Mouse (Mus musculus): ENCODE measurements around the gene Pnkp. TPM values are rescaled to one million over a fixed set of nuclear protein-coding genes. Genes with fewer than 3 reads are reported as not detected.

Gene Pnkp
- total RNA-seq, 4 experiments from 2014 or later = 21.2 to 23.9 (median 22.4) TPM

GRCm38 (mm10) chr7:44824872-44825271 is 32.1 kb upstream of the Pnkp start:
- DNase-seq (ENCODE audit: low spot score in 2 of 2) = peak; percentile 57 to 67

DNA sequence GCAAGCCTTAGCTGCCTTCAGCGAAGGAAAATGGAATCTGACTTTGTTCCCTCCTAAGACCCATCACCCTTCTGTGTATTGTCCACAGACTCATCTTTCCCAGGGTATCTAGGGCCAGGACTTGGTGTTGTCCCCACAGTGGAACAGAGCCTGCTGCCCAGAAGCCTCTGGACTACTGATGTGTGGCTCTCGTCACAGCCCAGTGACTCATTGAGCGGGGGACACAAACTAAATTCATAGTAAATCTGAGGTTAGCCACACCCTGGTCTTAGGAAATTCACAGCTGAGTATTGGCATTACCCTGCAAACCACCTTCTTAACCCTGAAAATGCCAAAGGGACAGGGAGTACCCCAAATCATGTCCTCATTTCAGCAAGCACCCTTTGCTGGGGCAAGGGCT is 30.2 kb upstream of the Pnkp start:
- DNase-seq (ENCODE audit: low spot score in 2 of 2) = no peak

DNA sequence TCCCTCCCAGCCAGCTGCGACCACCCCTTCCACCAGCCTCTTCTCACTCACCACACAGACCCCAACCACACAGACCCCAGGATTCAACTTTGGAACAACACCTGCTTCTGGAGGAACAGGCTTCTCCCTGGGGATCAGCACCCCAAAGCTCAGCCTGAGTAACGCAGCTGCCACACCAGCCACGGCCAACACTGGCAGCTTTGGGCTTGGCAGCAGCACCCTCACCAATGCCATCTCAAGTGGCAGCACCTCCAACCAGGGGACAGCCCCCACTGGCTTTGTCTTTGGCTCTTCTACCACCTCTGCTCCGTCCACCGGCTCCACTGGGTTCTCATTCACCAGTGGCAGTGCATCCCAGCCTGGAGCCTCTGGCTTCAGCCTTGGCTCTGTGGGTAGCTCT is 28.2 kb upstream of the Pnkp start:
- no peak for DNase-seq (ENCODE audit: low spot score in 2 of 2)

DNA sequence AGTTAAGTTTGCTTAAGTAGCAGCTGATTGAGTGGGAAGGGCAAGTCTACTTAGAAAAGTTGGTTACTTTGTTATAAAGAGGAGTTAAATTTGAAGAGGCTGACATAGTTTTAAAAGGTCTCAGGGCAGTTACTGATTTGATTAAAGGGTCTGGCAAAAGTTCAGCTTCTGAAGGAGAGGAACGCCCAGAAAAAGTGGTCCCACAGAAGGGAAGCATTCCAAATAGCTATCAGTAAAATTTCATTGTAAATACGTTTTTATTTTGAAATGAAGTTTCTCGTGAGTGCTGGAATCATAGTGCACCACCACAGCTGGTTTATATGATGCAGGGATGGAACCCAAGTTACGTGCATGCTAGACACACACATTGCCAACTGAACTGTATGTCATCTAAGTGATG is 24.2 kb upstream of the Pnkp start:
- no peak for DNase-seq (ENCODE audit: low spot score in 2 of 2)

GRCm38 (mm10) chr7:44835373-44836015 is 21.4 kb upstream of the Pnkp start:
- DNase-seq (ENCODE audit: low spot score in 2 of 2) = no peak

DNA sequence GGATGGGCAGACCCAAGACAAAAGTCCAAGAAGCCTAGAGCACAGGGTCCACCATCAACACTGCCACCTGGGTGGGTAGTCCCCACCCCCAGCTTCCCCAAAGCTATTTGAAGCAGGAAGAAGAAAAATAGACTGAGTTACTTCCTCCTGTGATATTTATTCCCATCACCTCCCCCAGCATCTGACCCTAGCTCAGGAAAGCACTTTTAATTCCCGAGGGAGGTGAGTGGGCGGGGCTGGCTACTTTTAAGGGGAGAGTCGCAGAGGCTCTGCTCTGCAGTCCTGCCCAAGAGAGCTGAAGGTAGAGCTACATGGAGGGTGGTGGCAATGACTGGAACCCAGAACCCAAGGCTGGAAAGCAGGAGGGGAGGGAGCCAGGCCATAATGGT is 20.9 kb upstream of the Pnkp start:
- no peak for DNase-seq (ENCODE audit: low spot score in 2 of 2)

GRCm38 (mm10) chr7:44836423-44837053 is 20.4 kb upstream of the Pnkp start:
- DNase-seq (ENCODE audit: low spot score in 2 of 2) = peak; percentile 70 to 80

GRCm38 (mm10) chr7:44838073-44838472 is 18.9 kb upstream of the Pnkp start:
- DNase-seq (ENCODE audit: low spot score in 2 of 2) = no peak

DNA sequence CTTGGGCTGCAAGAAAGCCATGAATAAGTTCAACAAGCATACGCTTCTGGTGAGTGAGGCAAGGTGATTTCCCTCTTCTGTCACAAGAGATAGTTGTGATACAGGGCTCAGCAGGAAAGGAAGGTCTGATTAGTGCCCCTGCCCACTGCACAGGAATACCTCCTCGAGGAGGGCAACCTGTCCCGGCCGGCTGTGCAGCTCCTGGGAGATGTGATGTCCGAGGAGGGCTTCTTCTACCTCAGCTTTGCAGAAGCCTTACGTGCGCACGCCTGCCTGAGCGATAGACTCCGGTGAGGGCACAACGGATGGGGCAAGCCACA is 17.8 kb upstream of the Pnkp start:
- DNase-seq (ENCODE audit: low spot score in 2 of 2) = no peak

DNA sequence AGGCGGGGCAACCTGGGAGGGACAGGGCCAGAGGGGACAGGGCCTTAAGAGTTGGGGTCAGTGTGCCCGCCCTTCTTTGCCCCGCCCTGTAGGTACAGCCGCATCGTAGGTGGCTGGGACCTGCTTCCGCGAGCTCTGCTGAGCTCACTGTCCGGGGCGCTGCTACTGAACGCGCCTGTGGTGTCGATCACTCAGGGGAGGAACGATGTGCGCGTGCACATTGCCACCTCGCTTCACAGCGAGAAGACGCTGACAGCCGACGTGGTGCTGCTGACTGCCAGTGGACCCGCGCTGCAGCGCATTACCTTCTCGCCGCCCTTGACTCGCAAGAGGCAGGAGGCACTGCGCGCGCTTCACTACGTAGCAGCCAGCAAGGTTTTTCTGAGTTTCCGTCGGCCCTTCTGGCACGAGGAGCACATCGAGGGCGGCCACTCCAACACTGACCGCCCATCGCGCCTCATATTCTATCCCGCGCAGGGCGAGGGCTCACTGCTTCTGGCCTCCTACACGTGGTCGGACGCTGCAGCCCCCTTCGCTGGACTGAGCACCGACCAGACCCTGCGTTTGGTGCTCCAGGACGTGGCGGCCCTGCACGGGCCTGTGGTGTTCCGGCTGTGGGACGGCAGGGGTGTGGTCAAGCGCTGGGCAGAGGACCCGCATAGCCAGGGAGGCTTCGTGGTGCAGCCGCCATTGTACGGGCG is 17.3 kb upstream of the Pnkp start:
- DNase-seq (ENCODE audit: low spot score in 2 of 2) = no peak

DNA sequence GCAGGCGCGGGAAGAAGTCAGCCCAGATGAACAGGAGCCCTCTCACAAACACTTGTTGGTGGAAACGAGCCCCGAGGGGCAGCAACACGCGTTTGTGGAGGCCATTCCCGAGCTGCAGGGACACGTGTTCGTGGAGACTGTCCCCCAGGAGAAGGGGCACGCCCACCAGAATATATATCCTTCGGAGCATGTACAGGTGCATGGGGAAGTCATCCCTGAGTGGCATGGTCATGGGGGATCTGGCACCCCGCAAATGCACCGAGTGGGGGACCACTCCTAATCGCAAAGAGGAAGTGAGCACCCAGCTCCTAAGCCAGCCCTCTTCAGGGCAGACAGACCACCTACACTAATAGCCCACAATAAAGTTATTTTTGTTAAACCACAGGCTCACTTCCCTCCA is 16.5 kb upstream of the Pnkp start:
- DNase-seq (ENCODE audit: low spot score in 2 of 2) = no peak

DNA sequence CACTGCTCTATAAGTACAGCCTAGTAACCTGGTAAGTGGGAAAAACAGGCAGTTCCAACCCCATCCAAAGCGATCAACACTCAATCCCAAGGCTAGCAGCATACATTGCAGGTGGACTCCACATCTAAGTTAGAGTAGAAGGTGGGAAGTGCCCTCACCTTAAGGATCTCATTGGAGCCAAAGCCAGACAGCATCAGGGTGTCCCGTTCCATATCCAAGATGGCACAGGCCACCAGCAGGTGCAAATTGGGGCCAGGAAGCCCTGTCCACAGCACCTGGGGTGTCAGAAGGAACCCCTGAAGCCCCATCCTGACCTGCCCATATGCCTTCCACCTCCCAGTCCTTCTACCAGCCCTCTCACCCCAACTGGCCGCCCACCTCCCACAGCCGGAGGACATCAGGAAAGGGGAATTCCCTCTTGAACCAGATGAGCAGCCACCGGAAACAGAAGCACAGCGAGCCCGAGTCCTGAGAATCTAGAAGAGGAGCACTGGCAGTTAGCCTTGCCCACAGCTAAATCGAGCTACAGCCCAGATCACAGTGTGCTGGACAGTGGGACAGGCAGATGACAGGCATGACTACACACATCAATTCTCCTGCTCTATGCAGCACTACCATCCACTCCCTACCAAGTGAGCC is 15.0 kb upstream of the Pnkp start:
- no peak for DNase-seq (ENCODE audit: low spot score in 2 of 2)

DNA sequence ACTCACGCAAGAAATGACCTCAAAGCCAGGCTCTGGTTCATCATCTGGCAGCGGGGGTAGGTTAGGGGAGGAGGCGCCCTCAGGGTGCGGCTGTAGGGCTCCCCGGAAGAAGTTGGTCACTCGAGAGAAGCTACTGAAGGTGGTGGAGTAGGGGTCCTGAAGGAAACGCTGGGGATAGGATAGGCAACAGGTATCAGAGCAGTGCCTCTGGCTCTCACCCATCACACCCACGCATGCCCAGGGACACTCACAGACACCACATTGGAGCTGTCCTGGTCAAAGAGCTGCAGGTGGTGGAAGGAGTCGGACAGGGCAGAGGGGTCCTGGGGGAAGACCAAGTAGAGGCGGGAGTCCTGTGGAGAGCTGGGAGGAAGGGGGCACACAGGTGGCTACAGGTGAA is 11.9 kb upstream of the Pnkp start:
- DNase-seq (ENCODE audit: low spot score in 2 of 2) = no peak

- DNase-seq (ENCODE audit: low spot score in 2 of 2) = no peak
Observed at GRCm38 (mm10) chr7:44846804-44847203, 10.1 kb upstream of the Pnkp start.

DNA sequence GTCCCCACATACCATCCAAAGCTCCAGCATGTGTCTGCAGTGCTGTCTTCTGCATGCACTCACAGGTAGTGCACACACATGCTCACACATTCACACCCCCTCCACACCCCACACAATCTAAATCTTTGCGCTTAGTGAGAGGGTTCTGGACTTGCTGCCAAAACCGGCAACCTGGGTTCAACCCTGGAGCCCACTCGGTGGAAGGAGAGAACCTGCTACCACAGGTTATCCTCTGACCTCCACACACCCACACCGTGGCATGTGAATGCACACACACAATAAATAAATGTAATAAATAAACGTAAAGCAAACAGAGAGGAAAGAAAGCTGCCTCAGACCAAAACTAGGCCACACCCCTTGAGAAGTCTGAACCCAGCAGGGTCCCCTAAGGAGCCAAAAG is 9.2 kb upstream of the Pnkp start:
- DNase-seq (ENCODE audit: low spot score in 2 of 2) = no peak

DNA sequence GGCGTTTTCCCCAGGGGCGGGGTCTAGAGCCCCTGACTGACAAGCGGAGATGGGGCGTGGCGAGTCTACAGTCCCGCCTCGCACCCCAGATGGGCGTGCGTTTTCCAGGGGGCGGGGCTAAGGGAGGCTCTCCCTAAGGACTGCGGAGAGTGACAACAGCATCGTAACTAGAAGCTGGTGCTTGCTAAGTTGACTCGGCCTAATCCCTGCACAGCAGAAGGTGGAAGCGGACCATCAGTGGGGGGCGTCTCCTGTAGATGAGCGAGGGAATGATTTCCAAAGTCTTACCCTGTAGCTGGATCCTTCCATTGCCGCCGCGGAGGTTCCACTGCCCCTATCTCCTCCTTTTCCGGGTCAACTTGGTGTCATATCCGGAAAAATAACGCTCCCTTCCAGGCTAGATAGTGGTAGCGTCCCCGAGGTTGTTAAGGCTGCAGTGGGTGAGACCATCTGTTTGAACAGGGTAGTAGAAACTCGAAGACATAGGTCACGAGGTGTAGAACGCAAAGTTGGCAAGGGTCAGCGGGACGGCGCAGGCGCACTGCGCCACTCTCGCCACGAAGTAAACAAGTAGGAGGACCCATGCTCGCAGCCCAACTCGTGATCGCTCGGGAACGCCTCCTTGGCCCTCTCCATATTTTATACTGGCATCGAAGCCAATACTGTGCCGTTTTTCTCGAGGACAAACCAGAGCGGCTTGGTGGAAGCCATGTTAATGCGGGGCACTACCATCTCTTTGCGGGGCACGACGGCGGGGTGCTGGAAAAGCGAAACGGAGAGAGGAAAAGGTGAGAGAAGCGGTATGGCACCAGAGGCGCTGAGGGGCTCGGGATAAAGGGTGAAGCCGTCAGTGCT is 8.2 kb upstream of the Pnkp start, which contains the start of the genes Akt1s1 and Tbc1d17:
TSS of gene Akt1s1 (plus strand) at position 431 of the 855 bp plus-strand sequence.
TSS of gene Tbc1d17 (minus strand) at position 519 of the 855 bp plus-strand sequence.
- DNase-seq (ENCODE audit: low spot score in 2 of 2) = peak; percentile 99 to 100

DNA sequence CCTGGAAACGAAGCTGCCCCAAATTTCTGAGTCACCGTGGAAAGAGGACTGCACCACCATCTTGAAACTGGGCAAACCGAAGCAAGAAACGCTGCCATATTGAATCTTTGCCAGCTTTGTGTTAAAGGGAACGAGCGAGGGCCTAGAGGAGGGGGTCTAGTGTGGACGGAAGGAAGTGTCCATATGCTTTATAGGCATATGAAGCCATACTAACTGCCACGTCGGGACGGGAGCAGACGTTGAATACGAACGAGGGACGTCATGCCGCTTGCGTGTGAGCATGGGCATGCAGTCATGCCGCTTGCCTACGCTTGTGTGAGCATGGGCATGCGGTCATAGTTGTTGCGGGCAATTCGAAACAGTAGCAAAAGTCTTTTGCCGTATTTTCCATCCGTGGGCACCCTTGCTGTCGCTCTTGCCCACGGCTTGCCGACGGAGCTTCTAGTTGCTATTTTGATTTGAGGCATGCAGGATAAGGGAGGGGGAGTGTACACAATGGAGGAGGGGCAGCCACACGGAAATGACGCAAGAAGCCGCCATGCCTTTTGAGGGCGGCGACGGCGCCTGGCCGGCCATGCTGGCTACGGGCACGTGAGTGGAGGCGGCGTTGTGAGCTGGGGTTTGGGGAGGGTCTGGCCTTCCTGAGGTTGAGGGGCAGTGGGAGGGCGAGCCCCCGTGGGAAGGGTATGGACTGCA is 7.4 kb upstream of the Pnkp start:
- DNase-seq (ENCODE audit: low spot score in 2 of 2) = peak; percentile 84 to 89

GRCm38 (mm10) chr7:44850146-44850545 is 6.8 kb upstream of the Pnkp start:
- DNase-seq (ENCODE audit: low spot score in 2 of 2) = peak; percentile 56 to 65

GRCm38 (mm10) chr7:44850789-44851624 is 5.9 kb upstream of the Pnkp start:
- DNase-seq (ENCODE audit: low spot score in 2 of 2) = no peak

Measured in gastrocnemius, adult 8-10 months (tissue).